Mouse (Mus musculus) spleen, postnatal 4 days (tissue): ENCODE data around the gene Atp23.

ENCODE experiments used
- DNase-seq, 2 experiments: peaks; one replicate each; pipeline ENCODE4 v3.0.0; 2022; ENCODE audit warnings: low spot score in 2 of 2

The Atp23 gene

GRCm38 (mm10) chr10:126911479-126911878 lies 10.3 kb upstream of the Atp23 start:
- DNase-seq, result no peak

DNA sequence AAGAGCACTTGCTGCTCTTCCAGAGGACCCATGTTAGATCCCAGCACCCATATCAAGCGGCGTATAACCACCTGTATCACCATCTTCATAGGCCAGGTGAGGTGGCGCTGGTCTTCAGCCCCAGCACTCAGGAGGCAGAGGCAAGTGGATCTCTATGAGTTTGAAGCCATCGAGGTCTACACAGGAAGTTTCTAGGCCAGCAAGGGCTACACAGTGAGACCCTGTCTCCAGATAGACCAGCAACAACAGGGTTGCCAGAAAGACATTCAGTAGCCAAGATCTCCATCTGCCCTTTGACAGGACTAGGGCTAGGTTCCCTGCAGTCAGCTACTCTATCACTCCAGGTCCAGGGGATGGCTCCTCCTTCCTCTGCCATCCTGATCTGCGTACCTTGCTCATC lies 5.7 kb upstream of the Atp23 start:
- DNase-seq, result no peak

DNA sequence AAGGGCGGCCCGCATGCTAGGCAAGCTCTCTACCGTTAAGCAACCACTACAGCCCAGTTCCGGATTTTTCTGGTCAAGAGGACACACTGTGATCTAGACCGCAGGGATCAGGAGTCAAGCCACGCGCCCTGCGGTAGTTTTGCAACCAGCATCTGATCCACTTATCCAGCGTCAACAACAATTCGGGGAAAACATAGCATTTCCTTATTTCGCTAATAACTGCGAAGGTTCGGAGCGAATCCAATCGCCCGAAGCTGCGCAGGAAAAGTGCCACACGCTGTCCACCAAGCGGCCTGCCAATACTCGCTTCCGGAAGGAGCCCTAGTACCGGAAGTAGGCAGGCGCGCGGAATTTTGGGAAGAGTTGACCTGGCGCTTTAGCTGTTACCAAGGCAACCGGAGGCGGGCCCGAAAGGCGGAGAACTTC lies 4.5 kb upstream of the Atp23 start:
- DNase-seq, result peak; percentile 84 to 90

GRCm38 (mm10) chr10:126905086-126905485 lies 3.9 kb upstream of the Atp23 start:
- no peak for DNase-seq

DNA sequence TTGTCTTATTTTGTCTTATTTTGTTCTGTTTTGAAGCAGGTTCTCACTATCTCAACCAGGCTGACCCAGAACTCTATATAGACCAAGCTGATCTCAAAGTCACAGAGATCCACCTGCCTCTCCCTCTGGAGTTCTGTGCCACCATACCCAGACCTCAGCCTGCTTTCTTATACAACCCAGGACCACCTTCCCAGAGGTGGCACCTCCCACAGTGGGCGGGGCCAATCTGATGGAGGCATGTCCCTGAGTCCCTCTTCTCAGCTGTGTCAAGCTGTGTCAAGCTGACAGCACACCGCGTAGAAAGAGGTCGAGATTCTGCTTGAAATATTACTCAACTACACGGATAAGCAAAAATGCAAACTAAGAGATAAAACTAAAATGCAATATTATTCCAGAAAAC lies 3.1 kb upstream of the Atp23 start:
- no peak for DNase-seq

- DNase-seq, result no peak
Observed at GRCm38 (mm10) chr10:126901488-126901843, 311 bp upstream of the Atp23 start.

DNA sequence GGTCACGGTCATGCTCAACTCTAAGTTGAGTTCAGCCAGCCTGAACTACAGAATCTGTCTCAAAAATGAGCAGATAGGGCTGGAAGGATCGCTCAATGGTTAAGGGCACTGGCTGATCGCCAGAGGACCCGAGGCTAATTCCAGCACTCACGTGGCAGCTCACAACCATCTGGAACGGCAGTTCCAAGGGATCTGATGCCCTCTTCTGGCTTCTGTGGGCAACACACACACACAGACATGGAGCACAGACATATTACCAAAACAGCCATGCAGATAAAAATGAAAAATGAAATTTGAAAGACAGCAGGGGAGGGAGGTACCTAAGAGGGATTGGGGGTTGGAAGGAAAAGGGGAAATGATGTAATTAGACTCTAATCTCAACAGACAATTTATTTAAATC lies 5.3 kb downstream of the Atp23 start:
- no peak for DNase-seq

GRCm38 (mm10) chr10:126894061-126894460 lies 7.1 kb downstream of the Atp23 start:
- DNase-seq, result no peak

DNA sequence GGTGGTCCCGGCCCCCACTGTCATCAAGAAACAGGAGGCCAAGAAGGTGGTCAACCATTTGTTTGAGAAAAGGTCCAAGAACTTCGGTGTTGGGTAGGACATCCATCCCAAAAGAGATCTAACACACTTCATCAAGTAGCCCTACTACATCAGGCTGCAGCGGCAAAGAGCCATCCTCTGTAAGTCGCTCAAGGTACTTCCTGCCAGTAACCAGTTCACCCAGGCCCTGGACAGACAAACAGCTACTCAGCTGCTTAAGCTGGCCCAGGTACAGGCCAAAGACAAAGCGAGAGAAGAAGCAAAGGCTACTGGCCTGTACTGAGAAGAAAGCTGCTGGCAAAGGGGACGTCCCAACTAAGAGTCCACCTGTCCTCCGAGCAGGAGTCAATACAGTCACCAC lies 8.0 kb downstream of the Atp23 start:
- no peak for DNase-seq

DNA sequence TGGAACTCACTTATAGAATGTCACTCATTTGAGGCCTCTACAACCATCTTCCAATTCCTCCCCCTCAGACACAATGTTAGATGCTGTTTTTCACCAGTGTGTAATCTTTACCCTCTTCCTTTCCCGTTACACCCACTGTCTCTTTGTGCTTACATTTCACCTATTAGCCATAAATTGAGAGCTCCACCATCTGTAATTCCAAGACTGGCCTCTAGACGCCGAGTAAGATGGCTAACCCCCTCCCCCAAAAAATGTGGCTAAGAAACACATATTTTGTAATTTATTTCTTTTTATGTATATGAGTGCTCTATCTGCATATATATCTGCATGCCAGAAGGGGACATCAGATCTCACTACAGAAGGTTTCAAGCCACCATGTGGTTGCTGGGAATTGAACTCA lies 27.4 kb downstream of the Atp23 start:
- DNase-seq, result no peak

GRCm38 (mm10) chr10:126872256-126872655 lies 28.9 kb downstream of the Atp23 start:
- no peak for DNase-seq

GRCm38 (mm10) chr10:126869372-126870318 lies 31.5 kb downstream of the Atp23 start:
- peak; percentile 47 to 82 for DNase-seq

GRCm38 (mm10) chr10:126865284-126865683 lies 35.9 kb downstream of the Atp23 start:
- no peak for DNase-seq

DNA sequence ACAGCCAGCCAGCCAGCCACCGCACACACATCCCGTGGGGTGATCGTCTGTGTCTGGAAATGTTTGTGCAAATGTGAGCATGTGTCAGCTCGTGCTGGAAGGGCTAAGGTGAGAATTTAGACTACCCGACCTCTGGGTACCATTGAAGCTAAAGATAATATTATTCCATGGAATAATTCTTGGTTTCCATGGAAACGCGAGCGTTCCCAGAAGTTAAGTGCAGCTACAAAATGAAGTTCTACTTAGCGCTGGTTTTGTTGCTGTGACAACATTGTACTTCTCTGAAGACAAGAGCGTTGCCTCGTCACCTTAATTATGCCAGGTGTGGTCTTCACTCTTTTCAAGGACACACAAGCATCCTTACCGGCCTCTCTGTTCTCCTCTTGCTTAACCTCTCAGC lies 39.0 kb downstream of the Atp23 start:
- DNase-seq, result no peak

DNA sequence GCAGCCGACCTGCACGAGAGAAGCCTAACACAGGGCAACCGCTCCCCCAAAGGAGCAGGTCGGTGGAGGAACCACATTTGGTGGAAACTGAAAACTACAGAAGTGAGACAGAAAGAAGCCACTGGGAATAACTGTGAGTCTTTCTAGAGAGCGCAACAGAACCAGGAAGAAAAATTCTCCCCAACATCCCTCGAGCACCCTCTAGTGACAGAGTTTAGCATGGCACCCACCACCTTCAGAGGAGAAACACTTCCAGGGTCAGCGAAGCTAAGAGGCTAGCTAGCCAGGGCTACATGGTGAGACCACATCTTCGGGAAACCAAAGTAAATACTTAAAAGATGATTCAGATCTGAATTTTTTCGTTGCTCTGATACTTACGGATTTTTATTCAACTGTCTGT lies 47.9 kb downstream of the Atp23 start:
- DNase-seq, result peak in 1 of 2 experiments; percentile 67

GRCm38 (mm10) chr10:126845309-126845911 lies 55.7 kb downstream of the Atp23 start:
- DNase-seq, result no peak

DNA sequence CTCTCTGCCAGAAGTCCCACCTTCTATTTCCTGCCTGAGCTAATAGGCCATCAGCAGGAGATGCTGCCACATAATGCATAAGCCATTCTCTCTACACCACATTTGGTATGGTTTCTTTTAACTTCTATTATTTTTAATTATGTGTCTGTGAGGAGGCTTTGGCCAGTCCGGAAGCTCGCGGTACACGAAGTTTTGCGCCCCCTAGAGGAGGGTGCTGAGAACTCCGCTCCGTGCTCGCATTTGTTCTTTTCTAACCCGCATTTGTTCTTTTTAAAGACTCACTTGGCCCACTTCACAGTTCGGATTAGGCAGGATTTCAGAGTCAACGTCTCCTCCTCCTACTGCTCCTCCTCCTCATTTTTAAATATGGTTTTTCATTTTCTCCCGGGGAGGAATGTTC lies 56.5 kb downstream of the Atp23 start:
- no peak for DNase-seq

DNA sequence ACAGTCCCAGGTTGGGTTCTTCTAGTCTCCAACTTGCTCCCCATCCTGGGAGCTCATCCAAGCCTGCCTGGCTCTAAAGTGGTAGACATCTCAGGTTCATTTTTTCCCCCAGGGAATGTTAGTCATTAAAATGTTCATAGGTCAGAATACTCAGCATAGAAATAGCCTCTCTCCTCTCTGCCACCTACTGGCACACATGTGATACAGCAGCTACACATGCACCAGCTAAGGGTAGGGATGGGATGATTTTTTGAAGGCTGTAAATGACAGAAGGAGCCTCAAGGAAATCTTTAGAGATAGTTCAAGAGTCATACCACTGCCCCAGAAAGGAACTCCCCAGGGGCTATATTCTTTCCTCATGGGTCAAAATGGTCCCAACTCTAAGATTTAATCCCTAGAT lies 60.9 kb downstream of the Atp23 start:
- no peak for DNase-seq

DNA sequence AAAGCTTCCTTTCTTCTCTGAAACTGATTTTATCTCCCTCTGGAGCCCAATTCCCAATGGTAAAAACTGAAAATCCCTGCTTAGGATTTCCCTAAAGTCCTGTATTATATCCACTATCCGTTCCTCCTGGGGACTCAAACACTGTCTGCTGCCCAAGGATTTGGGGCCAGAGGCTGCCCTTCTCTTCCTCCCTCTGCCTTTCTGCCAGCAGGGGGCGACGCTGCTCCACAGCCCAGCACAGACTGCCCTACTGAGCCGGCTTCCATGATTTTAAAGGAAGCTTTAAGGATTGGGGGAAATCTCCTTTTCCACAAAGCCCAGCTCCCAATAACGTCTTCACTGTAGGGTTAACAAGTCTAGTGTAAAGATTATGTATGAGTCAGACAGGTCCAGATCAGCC lies 68.1 kb downstream of the Atp23 start:
- no peak for DNase-seq

DNA sequence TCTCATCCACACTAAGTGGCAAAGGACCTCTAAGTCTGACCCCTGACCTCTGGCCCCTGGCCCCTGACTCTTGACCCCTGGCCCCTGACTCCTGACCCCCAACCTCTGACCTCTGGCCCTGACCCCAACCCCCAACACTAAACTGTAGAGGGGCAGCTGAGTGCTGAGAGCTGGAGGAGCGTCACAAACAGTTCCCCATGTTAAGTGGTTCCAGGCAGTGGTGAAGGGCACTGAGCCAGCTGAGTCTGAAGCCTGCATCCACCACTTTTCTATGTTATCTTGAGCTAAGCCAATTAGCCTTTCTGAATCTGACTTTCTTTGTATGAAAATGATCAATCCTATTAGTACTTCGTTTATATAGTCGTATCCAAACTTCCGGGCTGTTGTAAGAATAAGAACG lies 69.8 kb downstream of the Atp23 start:
- no peak for DNase-seq

GRCm38 (mm10) chr10:126828618-126829017 lies 72.5 kb downstream of the Atp23 start:
- no peak for DNase-seq

- no peak for DNase-seq
Observed at GRCm38 (mm10) chr10:126827941-126828593, 73.1 kb downstream of the Atp23 start.

DNA sequence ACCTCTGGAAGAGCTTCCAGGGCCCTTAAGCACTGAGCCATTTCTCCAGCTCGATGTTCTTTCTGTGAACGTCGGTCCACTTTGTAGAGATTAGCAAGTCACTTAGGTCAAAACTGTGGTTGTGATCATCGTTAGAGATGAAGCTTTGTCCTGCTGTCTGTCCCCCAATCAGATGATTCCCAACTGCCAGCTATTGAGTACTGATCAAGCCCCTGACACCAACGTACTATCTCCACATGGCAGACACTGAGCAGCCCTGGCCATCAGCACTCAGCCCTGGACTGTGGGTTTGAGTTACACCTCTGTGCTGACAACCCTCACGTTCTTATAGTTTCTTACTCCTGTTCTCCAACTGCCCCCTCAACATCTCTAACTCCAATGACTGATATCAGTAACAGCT lies 74.2 kb downstream of the Atp23 start:
- DNase-seq, result no peak
